Mouse (Mus musculus): ENCODE measurements around the gene Hoxa9. TPM values are rescaled to one million over a fixed set of nuclear protein-coding genes. Genes with fewer than 3 reads are reported as not detected.

Gene Hoxa9
- polyA plus RNA-seq, 1 experiment from 2014 or later, result 0.11 TPM

DNA sequence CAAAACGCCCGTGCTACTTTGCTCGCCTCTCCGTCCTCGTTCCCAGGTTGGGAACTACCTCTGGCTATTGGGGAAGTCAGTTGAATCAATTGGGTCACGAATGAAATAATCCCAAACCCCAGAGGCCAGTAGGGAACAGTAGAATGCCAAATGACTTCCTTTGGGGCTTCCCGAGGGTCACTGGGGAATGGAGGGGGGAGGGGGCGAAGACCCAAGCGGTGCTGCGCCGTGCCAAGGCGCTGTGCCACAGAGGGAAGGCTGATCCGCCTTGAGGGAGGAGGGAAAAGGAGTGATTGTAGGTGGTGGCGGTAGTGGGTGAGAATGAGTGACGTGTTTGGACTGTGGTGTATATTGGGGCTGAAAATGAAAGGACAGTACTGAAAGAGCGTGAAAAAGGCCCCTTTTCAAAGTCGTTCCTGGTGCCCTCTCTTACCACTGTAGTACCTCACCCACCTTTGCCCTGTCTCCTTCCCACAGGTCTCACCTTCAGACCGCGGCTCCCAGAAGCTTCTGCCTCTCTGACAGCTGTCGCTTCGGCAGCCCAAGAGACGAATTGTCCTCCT lies 18.3 kb downstream of the Hoxa9 start:
- no peaks in the 10 kb centered on the region for H3K79me2 ChIP-seq (ENCODE audit: inconsistent target)
- no peak overlapping the region for H3K27ac ChIP-seq
- peak overlapping the region; percentile 41 for H3K4me3 ChIP-seq (ENCODE audit: inconsistent target)
- WGBS (ENCODE audit: missing documents), result 3% methylated on average over 22 of the region's 22 CpGs
- H3K36me3 ChIP-seq (ENCODE audit: inconsistent target), result no peaks in the 10 kb centered on the region

DNA sequence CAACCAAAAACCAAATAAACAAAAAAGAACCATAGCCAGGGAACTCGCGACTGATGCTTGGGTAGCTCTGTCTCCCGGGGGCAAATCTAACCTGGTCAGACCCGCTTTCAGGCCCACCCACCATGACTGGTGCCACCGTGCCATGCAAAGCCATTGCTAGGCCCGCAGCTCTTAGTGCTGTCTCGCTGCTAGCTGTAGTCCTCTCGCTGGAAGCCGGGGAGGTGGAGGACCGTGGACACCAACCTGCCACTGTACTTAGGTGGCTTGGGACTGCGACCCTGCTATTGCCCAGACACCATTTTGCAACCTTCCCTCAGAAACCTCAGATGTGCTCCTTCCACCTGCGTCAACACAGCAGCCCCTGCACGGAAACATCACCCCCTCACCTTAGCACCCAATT lies 18.9 kb downstream of the Hoxa9 start:
- WGBS (ENCODE audit: missing documents), result 4% methylated on average over 13 of the region's 13 CpGs
- Histone ChIP-seq H3K27ac (no peak overlapping the region), H3K4me3 (ENCODE audit: inconsistent target) (peak overlapping the region; percentile 41), H3K36me3 (ENCODE audit: inconsistent target) (no peaks in the 10 kb centered on the region), H3K79me2 (ENCODE audit: inconsistent target) (no peaks in the 10 kb centered on the region)

DNA sequence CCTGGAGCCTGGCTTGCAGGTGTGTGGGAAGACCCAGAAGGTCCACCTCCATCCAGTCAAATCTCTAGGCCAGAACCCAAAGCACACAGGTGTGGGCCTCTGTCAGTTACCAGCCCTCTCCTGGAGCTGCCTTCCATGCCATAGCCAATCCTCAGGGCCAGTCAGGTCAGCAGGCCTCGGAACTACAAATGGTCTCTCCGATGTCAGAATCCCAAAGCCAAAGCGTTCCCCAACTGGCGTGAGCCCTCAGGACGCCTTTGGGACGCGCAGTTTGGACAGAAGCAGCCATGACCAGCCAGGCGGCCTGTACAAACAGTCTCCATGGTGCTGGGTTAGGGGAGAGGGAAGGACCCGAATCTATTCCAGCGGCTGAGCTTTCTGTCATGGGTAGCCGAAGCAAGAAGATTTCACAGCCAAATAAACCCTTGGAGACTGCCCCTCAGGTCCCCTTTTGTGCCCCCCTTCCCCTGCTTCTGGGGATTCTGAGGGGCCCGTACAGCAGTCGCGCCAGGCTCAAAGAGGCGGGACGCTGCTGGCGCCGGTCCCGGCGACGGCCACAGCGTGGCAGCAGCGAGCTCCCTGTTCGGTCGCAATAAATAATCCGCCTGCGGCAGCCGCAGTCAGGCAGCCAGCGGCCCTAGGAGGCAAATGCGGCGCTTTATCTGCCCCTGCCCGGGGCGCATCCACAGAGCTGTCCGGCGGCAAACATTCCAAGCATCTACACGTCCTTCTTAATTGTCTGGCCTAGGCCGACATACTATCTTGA lies 19.5 kb downstream of the Hoxa9 start:
- Histone ChIP-seq H3K36me3 (ENCODE audit: inconsistent target) (no peaks in the 10 kb centered on the region), H3K27ac (no peak overlapping the region), H3K79me2 (ENCODE audit: inconsistent target) (no peaks in the 10 kb centered on the region), H3K4me3 (ENCODE audit: inconsistent target) (peak overlapping the region; percentile 41; the same call in 1 of the 2 replicates)
- 5% methylated on average over 37 of the region's 37 CpGs for WGBS (ENCODE audit: missing documents)

DNA sequence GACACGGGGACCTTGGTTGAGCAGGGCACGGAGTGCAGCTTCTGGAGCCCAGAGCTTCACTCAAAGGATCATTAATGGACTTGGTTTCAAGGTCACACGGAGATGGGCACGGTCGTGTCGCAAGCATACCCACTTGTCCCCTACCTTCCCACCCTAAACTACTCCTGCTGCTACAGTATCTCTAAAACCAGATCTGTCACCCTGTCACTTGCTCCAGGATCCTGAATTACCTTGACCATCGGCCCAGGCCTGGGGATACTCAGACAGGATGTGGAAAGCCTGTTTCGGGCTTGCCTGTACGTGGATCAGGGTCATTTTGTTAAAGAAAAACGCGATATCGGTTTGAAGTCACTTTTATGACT lies 21.2 kb downstream of the Hoxa9 start:
- Histone ChIP-seq H3K36me3 (ENCODE audit: inconsistent target) (no peaks in the 10 kb centered on the region), H3K79me2 (ENCODE audit: inconsistent target) (no peaks in the 10 kb centered on the region), H3K4me3 (ENCODE audit: inconsistent target) (no peak overlapping the region), H3K27ac (no peak overlapping the region)
- 67% methylated on average over 11 of the region's 12 CpGs for WGBS (ENCODE audit: missing documents)

DNA sequence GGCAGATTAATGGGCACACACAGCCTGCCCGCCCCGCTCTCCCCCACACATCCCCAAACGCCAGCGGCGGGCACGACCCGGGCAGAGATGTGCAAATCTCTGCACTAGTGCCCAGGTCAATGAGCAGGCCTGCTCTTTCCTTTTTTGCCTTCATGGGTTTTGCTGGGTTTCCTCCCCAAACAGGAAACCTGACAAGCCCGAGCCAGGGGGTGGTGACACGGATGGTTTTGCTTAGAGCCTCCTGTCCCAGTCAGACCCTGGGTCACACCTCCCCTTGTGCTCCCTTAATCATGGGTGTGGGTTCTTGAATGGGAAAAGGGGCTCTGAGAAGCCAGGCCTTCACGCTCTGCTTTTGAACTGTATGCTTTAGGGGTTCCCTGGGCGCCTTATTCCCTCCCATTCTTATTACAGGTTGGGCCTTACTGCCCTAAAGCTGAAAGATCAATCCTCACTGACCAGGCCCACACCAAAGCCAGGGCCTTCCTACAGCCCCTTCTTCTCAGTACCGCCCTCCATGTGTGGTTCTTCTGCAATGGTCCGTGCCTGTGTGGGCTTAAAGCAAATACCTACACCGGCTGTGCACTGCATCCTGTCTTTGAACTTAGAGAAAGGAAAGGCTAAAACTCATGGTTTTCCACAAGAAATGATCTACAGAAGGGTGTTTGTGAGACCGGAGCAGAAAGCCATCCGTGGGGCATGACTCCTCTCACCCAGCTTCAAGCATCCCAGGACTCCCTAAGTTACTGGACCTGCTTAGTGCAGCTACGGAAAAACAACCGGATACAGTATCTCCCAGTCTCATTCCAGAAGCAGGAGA lies 21.8 kb downstream of the Hoxa9 start:
- 40% methylated on average over 18 of the region's 18 CpGs for WGBS (ENCODE audit: missing documents)
- no peaks in the 10 kb centered on the region for H3K36me3 ChIP-seq (ENCODE audit: inconsistent target)
- no peak overlapping the region for H3K27ac ChIP-seq
- H3K79me2 ChIP-seq (ENCODE audit: inconsistent target), result no peaks in the 10 kb centered on the region
- H3K4me3 ChIP-seq (ENCODE audit: inconsistent target), result no peak overlapping the region

DNA sequence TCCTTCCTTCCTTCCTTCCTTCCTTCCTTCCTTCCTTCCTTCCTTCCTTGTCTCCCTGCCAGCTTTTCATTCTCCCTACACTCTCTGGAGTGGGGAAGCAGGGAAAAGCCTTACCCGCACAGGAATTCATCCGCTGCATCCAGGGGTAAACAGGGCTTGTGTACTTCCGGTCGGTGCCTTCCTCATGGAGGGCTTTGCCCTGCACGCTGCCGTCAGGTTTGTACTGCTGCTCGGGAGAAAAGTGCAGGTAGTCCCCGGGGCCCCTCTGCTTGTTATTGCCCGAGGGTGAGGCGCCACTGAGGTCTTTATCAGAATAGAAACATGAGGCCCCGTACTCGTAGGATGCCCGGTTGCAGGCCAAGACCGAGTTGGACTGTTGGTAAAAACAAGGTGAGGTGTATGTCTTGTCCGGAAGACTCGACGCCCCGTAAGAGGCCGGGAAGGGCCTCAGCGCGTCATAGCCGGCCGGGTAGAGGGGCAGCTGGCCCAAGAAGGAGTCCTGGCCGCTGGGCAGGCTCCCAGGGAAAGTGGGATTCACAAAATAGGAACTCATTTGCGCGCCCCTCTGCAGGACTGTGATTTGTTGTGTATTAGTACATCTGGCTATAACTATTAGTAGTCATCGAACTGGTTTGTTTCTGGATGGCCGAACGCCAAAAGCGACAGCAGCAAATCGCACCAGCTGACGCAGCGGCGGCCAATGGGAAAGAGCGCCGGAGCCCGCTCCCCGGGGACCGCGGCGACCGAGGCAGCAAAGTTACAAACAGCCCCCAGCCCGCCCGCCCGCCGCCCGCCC lies 22.6 kb downstream of the Hoxa9 start, which contains the start of gene Hoxa6:
Hoxa6 (minus strand) TSS at position 651 of the 796 bp plus-strand sequence.
- 34% methylated on average over 47 of the region's 47 CpGs for WGBS (ENCODE audit: missing documents)
- Histone ChIP-seq H3K4me3 (ENCODE audit: inconsistent target) (no peak within 1 kb of the TSS), H3K79me2 (ENCODE audit: inconsistent target) (no peaks in the 10 kb centered on the region), H3K36me3 (ENCODE audit: inconsistent target) (no peaks in the 10 kb centered on the region), H3K27ac (no peak within 1 kb of the TSS)

DNA sequence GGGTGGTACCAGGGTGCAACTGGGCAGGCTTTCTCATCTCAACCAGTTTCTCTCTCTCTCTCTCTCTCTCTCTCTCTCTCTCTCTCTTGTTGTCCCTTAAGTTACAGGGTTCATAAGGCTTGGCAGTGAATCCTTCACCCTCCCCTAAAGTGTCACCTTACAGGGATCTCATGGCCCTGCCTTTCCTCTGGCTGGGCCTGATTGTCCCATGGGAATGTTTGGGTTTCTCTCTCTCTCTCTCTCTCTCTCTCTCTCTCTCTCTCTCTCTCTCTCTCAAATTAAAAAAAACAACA lies 23.3 kb downstream of the Hoxa9 start:
- Histone ChIP-seq H3K79me2 (ENCODE audit: inconsistent target) (no peaks in the 10 kb centered on the region), H3K27ac (no peak overlapping the region), H3K36me3 (ENCODE audit: inconsistent target) (no peaks in the 10 kb centered on the region), H3K4me3 (ENCODE audit: inconsistent target) (no peak overlapping the region)

DNA sequence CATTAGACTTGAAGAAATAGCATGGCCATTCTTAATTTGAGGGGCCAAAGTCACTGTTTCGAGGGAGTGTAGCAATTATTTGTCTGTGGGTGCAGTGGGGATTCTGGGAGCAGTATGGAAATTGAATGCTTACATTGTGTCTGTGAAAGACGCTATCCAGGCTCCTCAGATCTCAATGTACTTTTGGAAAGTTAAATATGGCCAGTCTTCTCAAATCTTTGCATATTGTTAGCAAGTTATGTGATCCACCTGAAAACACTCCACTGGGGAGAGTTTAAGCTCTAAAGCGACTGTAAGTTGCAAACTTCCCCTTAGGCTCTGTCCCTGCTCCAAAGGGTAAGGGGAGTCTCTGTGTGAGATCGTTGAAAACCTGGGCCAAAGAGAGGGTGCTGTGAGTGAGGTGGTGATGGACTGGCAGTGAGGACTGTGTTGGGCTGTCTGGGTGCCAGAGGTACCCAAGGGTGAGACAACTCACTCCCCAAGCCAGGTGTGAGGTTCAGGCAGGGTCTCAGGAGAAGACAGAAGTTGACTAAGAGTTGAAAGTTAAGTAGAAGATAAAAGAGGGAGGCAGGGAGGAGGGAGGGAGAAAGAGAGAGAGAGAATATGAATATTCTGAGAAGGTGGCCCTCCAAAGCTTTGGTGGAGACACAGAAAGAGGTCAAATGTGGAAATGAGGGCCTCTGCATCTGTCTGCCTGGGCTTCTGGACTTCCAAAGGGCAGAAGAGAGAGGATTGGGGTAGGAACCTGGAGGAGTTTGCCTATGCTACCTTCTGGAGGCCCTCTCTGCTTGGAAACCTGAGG lies 23.8 kb downstream of the Hoxa9 start:
- H3K36me3 ChIP-seq (ENCODE audit: inconsistent target), result no peaks in the 10 kb centered on the region

DNA sequence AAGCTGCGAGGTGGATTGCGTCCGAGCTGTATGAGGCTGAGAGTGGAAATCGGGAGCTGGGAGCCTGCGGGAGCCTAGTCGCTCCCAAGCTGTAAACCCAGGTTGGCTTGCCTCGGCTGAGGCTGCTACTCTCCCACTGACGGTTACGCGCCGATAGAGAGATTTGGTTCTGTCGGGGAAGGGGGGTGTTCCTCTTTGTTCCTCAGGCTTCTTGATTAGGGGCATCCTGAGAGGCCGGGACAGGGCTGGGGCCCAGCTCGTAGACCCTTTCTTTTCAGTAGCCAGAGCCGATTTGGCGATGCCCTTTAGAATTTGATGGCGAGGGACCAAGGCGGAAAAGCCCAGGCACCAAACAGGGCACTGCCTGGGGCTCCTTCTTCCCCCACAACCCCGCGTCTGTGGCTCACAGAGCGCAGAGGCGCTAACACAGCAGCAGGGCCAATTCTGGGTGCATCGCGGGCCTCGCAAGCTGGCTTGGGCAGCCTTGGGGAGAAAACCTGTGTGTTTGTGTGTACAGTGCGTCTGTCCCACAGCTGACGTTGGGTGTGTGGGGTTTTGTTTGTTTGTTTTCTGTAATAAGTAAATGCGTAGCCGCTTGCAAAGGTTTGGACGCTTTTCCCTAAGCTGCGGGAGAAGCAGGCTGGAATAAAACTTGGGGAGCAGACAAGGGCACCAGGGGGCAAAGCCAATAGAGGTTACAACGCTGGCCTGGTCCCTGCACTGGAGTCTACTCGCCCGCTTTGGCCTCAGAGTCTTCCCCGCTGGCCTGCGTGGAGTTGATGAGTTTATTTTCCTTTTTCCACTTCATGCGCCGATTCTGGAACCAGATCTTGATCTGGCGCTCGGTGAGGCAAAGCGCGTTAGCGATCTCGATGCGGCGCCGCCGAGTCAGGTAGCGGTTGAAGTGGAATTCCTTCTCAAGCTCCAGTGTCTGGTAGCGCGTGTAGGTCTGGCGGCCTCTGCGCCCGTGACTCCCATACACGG lies 25.0 kb downstream of the Hoxa9 start:
- 94% methylated on average over 48 of the region's 55 CpGs for WGBS (ENCODE audit: missing documents)
- no peaks in the 10 kb centered on the region for H3K36me3 ChIP-seq (ENCODE audit: inconsistent target)
- no peaks in the 10 kb centered on the region for H3K79me2 ChIP-seq (ENCODE audit: inconsistent target)
- H3K4me3 ChIP-seq (ENCODE audit: inconsistent target), result no peak overlapping the region
- no peak overlapping the region for H3K27ac ChIP-seq

More for the DNA sequence above, 23.8 kb downstream of the Hoxa9 start:
- H3K4me3 ChIP-seq (ENCODE audit: inconsistent target), result no peak overlapping the region
- H3K79me2 ChIP-seq (ENCODE audit: inconsistent target), result no peaks in the 10 kb centered on the region
- no peak overlapping the region for H3K27ac ChIP-seq
- 81% methylated on average over 4 of the region's 4 CpGs for WGBS (ENCODE audit: missing documents)

DNA sequence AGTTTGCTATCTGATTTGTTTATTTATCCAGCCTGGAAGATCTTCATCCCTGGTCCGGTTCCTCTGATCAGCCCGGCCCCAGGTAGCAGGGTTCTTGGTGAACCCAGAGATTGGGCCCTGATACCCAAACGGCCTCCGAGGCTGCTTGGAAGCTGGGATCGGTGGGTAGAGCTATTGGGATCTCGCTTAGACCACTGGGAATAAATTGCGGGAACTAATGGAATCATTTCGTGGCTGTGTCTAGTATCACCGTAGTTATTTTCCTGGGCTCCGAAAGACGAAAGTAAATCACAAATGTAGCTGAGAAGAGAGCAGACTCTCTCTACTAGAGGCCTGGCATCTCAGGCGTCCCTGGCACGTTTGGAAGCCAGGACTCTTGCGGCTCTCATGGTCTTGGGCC lies 25.7 kb downstream of the Hoxa9 start:
- no peak overlapping the region for H3K27ac ChIP-seq
- 93% methylated on average over 13 of the region's 14 CpGs for WGBS (ENCODE audit: missing documents)
- no peaks in the 10 kb centered on the region for H3K36me3 ChIP-seq (ENCODE audit: inconsistent target)
- no peak overlapping the region for H3K4me3 ChIP-seq (ENCODE audit: inconsistent target)
- H3K79me2 ChIP-seq (ENCODE audit: inconsistent target), result no peaks in the 10 kb centered on the region

DNA sequence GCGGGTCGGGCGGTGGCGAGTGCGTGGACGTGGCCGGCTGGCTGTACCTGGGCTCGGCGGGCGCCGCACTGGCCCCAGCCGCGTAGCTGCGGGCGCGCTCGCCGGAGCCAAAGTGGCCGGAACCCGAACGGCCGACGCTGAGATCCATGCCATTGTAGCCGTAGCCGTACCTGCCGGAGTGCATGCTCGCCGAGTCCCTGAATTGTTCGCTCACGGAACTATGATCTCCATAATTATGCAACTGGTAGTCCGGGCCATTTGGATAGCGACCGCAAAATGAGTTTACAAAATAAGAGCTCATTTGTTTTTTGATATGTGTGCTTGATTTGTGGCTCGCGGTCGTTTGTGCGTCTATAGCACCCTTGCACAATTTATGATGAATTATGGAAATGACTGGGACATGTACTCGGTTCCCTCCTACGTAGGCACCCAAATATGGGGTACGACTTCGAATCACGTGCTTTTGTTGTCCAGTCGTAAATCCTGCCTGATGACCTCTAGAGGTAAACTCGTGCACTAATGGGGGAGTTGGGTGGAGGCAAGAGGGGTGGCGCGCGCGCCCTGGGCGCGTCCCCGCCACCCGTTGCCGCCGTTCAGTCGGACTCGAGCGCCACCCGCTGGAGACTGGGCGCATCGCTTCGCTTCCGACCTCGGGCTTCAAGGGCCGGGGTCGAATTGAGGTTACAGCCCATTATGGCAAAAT lies 26.7 kb downstream of the Hoxa9 start, which contains the start of gene Hoxa5:
Hoxa5 (minus strand) TSS at position 538 of the 703 bp plus-strand sequence.
- WGBS (ENCODE audit: missing documents), result 61% methylated on average over 63 of the region's 65 CpGs
- no peaks in the 10 kb centered on the region for H3K79me2 ChIP-seq (ENCODE audit: inconsistent target)
- H3K4me3 ChIP-seq (ENCODE audit: inconsistent target), result no peak within 1 kb of the TSS
- no peaks in the 10 kb centered on the region for H3K36me3 ChIP-seq (ENCODE audit: inconsistent target)
- no peak within 1 kb of the TSS for H3K27ac ChIP-seq

DNA sequence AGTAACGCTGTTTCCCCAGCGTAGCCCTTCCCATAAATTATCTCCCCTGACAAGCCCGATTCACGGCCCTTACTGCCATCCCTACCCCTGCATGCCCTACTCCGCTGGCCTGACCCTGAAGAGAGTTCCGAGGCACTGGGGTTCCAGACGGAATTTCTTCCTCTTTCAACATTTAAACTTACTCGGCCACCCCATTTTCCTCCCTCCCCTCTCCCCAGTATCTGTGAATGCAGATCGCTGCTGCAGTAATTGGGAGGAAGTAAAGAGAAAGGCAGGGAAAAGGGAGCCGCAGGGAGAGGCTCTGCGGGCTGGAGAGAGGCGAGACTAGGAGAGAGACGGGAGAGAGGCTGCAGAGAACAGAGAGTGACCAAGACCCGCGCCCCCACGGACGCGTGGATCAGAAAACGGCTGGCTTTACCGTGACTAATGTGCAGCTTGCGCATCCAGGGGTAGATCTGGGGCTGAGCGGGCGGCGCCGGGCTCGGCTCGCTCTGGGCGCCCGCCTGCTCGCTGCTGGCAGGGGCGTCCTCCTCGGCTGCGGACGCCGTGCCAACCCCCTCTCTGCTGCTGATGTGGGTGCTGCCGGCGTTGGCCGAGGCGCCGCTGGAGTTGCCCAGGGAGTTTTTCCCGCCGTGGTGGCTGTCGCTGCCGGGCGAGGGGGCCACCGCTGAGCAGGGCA lies 27.4 kb downstream of the Hoxa9 start:
- 80% methylated on average over 26 of the region's 46 CpGs for WGBS (ENCODE audit: missing documents)

More for the DNA sequence above, 27.4 kb downstream of the Hoxa9 start:
- Histone ChIP-seq H3K4me3 (ENCODE audit: inconsistent target) (no peak overlapping the region), H3K36me3 (ENCODE audit: inconsistent target) (no peaks in the 10 kb centered on the region), H3K27ac (no peak overlapping the region), H3K79me2 (ENCODE audit: inconsistent target) (no peaks in the 10 kb centered on the region)
